Mouse (Mus musculus): ENCODE data around the gene Gm2956. TPM values are rescaled to one million over a fixed set of nuclear protein-coding genes. Genes with fewer than 3 reads are reported as not detected.
"Not testable (repeated sequence)": the region's sequence is repeated elsewhere in the genome, so short reads cannot be mapped to it uniquely, and the experiment has no call there.

Gm2956 gene
- not detected for total RNA-seq (2021)
- not detected in 2 replicates for polyA plus RNA-seq (2012; rRNA removed)
- long read RNA-seq, partial matches to known transcripts, result 0 of 2 reads
- long read RNA-seq, other reads (novel, unspliced or antisense), result 2 of 2 reads

DNA sequence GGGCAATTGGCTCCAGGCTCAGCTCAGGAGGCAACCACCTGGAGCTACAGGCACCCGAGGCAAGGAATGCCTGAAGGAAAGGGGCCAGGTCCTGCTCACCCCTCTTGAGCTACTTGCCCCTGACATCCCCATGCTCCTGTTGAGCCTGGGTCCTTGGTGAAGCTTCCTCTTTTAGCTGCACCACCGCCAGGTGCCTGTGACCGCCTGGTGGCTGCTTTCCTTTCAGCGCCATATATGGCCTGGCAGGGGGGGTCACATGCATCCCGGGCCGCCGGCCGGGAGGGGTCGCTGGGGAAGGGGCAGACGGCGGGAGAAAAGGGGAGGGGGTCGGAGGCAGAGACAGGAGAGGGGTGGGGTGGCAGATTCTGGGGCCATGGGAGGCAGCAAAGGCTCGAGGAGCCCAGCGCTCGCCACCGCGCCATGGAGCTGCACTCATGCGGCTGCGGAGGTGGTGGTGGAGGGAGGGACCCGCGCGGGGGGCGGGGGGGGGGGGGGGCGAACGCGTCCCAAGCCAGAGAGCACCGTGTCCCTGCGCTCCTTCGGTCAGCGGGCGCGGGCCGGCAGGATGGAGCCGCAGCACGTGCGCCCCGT, at the start of gene Gm2956:
Gene Gm2956, plus strand, starts transcription at position 541 of the 591 bp plus-strand sequence.
- H3K36me3 ChIP-seq (ENCODE audit: control insufficient read depth, insufficient read depth, low read length); H3K9ac ChIP-seq (ENCODE audit: low read depth, low read length); intact Hi-C loops (cut with DNase I); H3K4me1 ChIP-seq (ENCODE audit: control insufficient read depth, insufficient read depth, low read length); DNase-seq; H3K27me3 ChIP-seq (ENCODE audit: control insufficient read depth, insufficient read depth, low read length); H3K27ac ChIP-seq; H3K79me2 ChIP-seq (replicated peaks; ENCODE audit: control insufficient read depth, insufficient read depth, low read length); H3K4me3 ChIP-seq: not testable (repeated sequence)
- WGBS, result 0% methylated on average over 6 of the region's 37 CpGs

DNA sequence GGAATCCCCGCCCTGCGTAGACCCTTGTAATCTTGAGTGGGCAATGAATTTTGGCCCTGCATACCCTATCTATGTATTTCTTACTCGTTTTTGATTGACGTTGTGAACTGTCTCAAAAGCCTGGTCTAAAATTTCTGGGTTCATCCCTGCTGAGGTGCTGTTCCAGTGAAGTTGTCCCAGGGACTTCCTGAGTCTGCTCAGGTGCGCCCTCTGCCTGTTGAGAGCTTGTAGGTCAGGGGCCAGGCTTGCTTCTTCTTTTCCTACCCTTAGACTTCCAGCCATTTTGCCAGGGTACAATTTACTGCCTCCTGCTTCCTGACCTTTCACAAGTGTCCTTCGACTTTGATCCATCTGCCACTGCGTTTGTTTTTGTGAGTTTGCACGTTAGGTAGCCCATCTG, 979 bp downstream of the Gm2956 start:
- H3K27ac ChIP-seq; H3K36me3 ChIP-seq (ENCODE audit: control insufficient read depth, insufficient read depth, low read length); H3K4me1 ChIP-seq (ENCODE audit: control insufficient read depth, insufficient read depth, low read length); H3K9ac ChIP-seq (ENCODE audit: low read depth, low read length); H3K27me3 ChIP-seq (ENCODE audit: control insufficient read depth, insufficient read depth, low read length); intact Hi-C loops (cut with DNase I); H3K4me3 ChIP-seq; DNase-seq; H3K79me2 ChIP-seq (replicated peaks; ENCODE audit: control insufficient read depth, insufficient read depth, low read length): not testable (repeated sequence)
- peak; percentile 55 for TF ChIP-seq CTCF (IDR thresholded peaks at IDR 0.05)
- 2% methylated on average over 6 of the region's 8 CpGs for WGBS

DNA sequence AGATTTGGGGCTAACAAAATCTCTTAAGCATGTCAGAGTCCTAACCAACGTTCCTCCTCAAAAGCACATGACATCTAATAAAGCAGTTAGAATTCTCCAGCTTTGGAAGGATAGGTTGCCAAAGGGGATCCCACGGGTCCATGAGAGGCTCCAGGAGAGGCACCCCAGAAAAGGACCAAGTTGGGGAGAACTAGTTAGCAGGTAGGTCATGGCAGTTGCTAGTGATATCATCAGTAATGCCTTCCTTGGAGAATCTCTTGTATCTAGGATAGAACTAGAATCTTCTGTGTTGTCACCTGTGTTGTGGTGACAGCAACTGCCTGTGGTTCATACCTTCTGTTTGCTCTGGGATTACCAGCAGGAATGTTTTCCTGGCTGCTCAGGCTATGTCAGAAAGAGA, 62.4 kb downstream of the Gm2956 start, which contains the start of gene Gm10413:
Gene Gm10413, plus strand, starts transcription at position 301 of the 400 bp plus-strand sequence.
- H3K27me3 ChIP-seq (ENCODE audit: control insufficient read depth, insufficient read depth, low read length); H3K4me3 ChIP-seq; intact Hi-C loops (cut with DNase I); H3K27ac ChIP-seq; DNase-seq; H3K9ac ChIP-seq (ENCODE audit: low read depth, low read length); H3K36me3 ChIP-seq (ENCODE audit: control insufficient read depth, insufficient read depth, low read length); H3K4me1 ChIP-seq (ENCODE audit: control insufficient read depth, insufficient read depth, low read length); H3K79me2 ChIP-seq (replicated peaks; ENCODE audit: control insufficient read depth, insufficient read depth, low read length): not testable (repeated sequence)
- WGBS, result no CpG with 5 or more reads among the region's 2 CpGs

Other genes with a start within 250 kb of the Gm2956 start
- gene Gm10340, start 198.6 kb upstream of the Gm2956 start, total RNA-seq (2021), result not detected
- gene Gm10340, start 198.6 kb upstream of the Gm2956 start, polyA plus RNA-seq (2012; rRNA removed), result not detected in 2 replicates
- gene Gm5795, start 144.4 kb upstream of the Gm2956 start, total RNA-seq (2021), result not detected
- not detected in 2 replicates for gene Gm5795, start 144.4 kb upstream of the Gm2956 start, polyA plus RNA-seq (2012; rRNA removed)
- under 1 TPM; 0.23 to 0.61 TPM for gene D830030K20Rik, start 124.1 kb upstream of the Gm2956 start, total RNA-seq (2021)
- 0.12 and 1.2 TPM in 2 replicates for gene D830030K20Rik, start 124.1 kb upstream of the Gm2956 start, polyA plus RNA-seq (2012; rRNA removed)
- not detected for gene Gm10413, start 62.5 kb downstream of the Gm2956 start, total RNA-seq (2021)
- not detected in 2 replicates for gene Gm10413, start 62.5 kb downstream of the Gm2956 start, polyA plus RNA-seq (2012; rRNA removed)
- gene Gm10409, start 80.0 kb downstream of the Gm2956 start, total RNA-seq (2021), result under 1 TPM in 1 of 2 experiments, not detected in 1; 0.25 TPM
- 0.09 and 0.16 TPM in 2 replicates for gene Gm10409, start 80.0 kb downstream of the Gm2956 start, polyA plus RNA-seq (2012; rRNA removed)
- gene Gm3005, start 95.5 kb downstream of the Gm2956 start, total RNA-seq (2021), result not detected
- 0.12 and 0.15 TPM in 2 replicates for gene Gm3005, start 95.5 kb downstream of the Gm2956 start, polyA plus RNA-seq (2012; rRNA removed)
- not detected for gene Gm10408, start 116.8 kb downstream of the Gm2956 start, total RNA-seq (2021)
- not detected in 2 replicates for gene Gm10408, start 116.8 kb downstream of the Gm2956 start, polyA plus RNA-seq (2012; rRNA removed)